Mouse (Mus musculus) G1E (cell line): ENCODE measurements around the gene Kdm6a.

Source experiments
- CTCF ChIP-seq: IDR thresholded peaks from 2 replicates; pipeline ENCODE4 v1.5.1; 2012; ENCODE audit warnings: low read depth, low read length, inconsistent platforms, mixed read lengths
- GATA1 ChIP-seq: IDR thresholded peaks from 2 replicates; pipeline ENCODE4 v1.6.1; 2012; ENCODE audit warnings: borderline replicate concordance, low read length, inconsistent platforms, mixed read lengths
- GATA2 ChIP-seq: IDR thresholded peaks from 2 replicates; pipeline ENCODE4 v1.6.1; 2012; ENCODE audit warnings: low read depth, low read length, inconsistent platforms, borderline replicate concordance
- TAL1 ChIP-seq: conservative IDR thresholded peaks from 2 replicates; pipeline ENCODE4 v1.6.1; 2012; ENCODE audit warnings: low read depth, low read length, inconsistent platforms, mixed read lengths

GRCm38 (mm10) chrX:18188293-18188692, 25.9 kb downstream of the Kdm6a start:
- no peak for TF ChIP-seq GATA1
- TF ChIP-seq CTCF = no peak
- no peak; the same call in 1 of the 2 replicates for TF ChIP-seq TAL1
- no peak for TF ChIP-seq GATA2
